Mouse (Mus musculus): ENCODE data around the gene Glg1.

Glg1 gene

GRCm38 (mm10) chr8:111144901-111145459 lies 114.0 kb downstream of the Glg1 start:
- DNase-seq = peak; percentile 3 to 16

GRCm38 (mm10) chr8:111142521-111142920 lies 116.5 kb downstream of the Glg1 start:
- no peak for DNase-seq

- peak; percentile 14 to 46 for DNase-seq
Measured at GRCm38 (mm10) chr8:111130756-111131155, 128.3 kb downstream of the Glg1 start.

GRCm38 (mm10) chr8:111119481-111119880 lies 139.5 kb downstream of the Glg1 start:
- DNase-seq = no peak

- no peak for DNase-seq
Measured at GRCm38 (mm10) chr8:111114891-111115290, 144.1 kb downstream of the Glg1 start.
